Mouse (Mus musculus) skeletal muscle tissue, postnatal 0 days (tissue): ENCODE results near the gene Zgrf1. TPM values are rescaled to one million over a fixed set of nuclear protein-coding genes. Genes with fewer than 3 reads are reported as not detected.

Source experiments
- microRNA counts: library from miRNA; unstranded; fragments of <30 nt; microRNA quantifications from one replicate; lab custom pipeline; 2015
- microRNA-seq, 2 experiments: library from miRNA; unstranded; fragments of <30 nt; microRNA quantifications; one replicate each; pipeline ENCODE4; 2016
- polyA plus RNA-seq: library from polyadenylated mRNA; unstranded; fragments of >200 nt; fragmentation: Nextera tagmentation; extraction: Ambion mirVana; gene quantifications from 2 replicates; pipeline ENCODE4 v1.2.1, GENCODE M21; 2015

Gene Zgrf1
- 1.6 and 1.7 TPM in 2 replicates for polyA plus RNA-seq

DNA sequence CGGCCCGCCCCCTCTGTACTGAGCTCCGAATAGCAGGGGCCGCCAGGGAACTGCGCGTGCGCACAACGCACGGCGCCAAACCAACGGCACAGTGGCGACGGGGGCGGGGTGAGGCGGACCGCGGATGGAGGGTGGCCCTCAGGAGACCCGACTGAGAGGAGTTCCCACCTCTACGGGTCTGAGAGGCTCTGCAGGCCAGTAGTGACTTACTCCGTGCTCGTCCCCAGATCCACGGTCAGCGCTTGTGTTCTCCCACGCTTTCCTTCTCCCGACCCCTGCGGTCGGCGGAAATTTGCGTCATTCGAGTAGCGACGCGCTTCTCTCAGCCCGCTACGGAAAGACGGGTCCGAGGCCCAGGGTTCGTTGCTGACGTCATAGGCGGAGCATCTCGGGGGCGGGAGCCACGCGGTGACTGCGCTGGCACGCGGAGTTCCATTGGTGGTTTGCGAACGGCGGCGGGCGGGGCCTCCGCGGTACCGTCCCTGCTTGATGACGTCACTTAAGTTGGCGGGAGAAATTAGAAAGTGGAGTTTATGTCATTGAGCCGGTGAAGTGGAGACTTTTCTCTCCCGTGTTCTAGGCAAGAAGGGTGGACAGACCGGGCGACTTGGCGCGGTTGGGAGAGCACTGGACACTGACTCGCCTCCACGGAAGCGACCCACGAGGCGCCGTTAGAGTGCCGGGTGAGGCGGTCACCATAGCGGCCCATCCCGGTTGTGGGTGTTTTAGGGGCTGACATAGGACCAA is at the start of gene Zgrf1, which contains the start of gene Larp7:
Zgrf1 (plus strand) TSS at position 517 of the 747 bp plus-strand sequence.
Larp7 (minus strand) TSS at position 377 of the 747 bp plus-strand sequence.

DNA sequence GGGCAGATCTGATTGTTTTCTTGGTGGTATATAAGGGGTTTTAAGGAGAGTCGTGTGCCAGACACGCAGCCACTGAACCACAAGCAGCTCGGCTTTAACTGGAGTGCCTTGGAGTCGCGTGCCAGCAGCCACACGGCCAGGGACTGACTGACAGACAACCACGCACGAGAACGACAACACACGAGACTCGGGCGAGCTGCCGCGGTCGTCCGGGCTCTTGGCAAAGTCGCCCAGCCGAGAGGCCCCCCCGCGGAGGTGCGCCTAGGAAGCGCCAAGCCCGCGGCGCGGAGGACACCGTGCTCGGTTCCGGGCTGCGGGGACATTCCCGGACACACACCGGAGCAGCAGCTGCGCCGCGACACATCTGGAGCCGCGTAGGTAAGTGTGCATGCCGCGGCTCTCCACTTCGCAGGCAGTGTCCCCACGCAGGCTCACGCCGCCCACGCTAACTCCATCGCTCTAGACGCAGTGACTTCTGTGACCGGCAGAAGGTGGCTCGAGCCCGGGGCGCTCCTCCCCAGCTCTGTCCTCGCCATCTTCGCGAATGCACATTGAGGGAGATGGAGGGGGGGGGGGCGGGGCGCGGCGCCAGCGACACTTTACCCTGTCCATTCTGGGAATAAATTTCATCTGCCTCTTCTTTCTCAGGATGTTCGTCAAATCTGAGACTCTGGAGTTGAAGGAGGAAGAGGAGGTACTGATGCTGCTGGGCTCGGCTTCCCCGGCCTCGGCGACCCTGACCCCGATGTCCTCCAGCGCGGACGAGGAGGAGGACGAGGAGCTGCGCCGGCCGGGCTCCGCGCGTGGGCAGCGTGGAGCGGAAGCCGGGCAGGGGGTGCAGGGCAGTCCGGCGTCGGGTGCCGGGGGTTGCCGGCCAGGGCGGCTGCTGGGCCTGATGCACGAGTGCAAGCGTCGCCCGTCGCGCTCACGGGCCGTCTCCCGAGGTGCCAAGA is 80.1 kb downstream of the Zgrf1 start, which contains the start of gene Neurog2:
Neurog2 (plus strand) TSS at position 56 of the 953 bp plus-strand sequence.

MicroRNAs within 50 kb of the gene (microRNA counts, 519-probe panel; counts per million panel counts)
- microRNA mmu-miR-302a (lab: Ali Mortazavi, UCI), result 296 counts per million, percentile 58 among the panel's probes with 10 or more counts
- microRNA mmu-miR-302b (lab: Ali Mortazavi, UCI), result 296 counts per million, percentile 58 among the panel's probes with 10 or more counts
- microRNA mmu-miR-302c (lab: Ali Mortazavi, UCI), result 296 counts per million, percentile 58 among the panel's probes with 10 or more counts
- microRNA mmu-miR-302d (lab: Ali Mortazavi, UCI), result 296 counts per million, percentile 58 among the panel's probes with 10 or more counts
- 296 counts per million, percentile 58 among the panel's probes with 10 or more counts for microRNA mmu-miR-367 (lab: Ali Mortazavi, UCI)

Small RNA genes within 50 kb of the gene (microRNA-seq; reads per million reads assigned to microRNA genes)
- gene Mir302a, result 0.64 to 1.6 reads per million in 2 experiments
- gene Mir302b, result 0.71 to 1.3 reads per million in 2 experiments
- 0.20 to 0.21 reads per million in 2 experiments for gene Mir302c
- 1.1 to 1.3 reads per million in 2 experiments for gene Mir302d
- gene Mir367, result 0 reads per million in 2 experiments

Other genes starting within 250 kb of the Zgrf1 start
- 47.4 and 52.7 TPM in 2 replicates for gene Ank2, start 54.1 kb upstream of the Zgrf1 start, polyA plus RNA-seq
- gene Larp7, start 140 bp upstream of the Zgrf1 start, polyA plus RNA-seq, result 27.8 and 30.6 TPM in 2 replicates
- not detected in 2 replicates for gene Neurog2, start 79.6 kb downstream of the Zgrf1 start, polyA plus RNA-seq
- 0.34 and 0.42 TPM in 2 replicates for gene Alpk1, start 227.0 kb downstream of the Zgrf1 start, polyA plus RNA-seq
- 2.1 and 2.6 TPM in 2 replicates for gene Tifa, start 236.3 kb downstream of the Zgrf1 start, polyA plus RNA-seq